Mouse (Mus musculus): ENCODE measurements around the gene Herc3. TPM values are rescaled to one million over a fixed set of nuclear protein-coding genes. Genes with fewer than 3 reads are reported as not detected.

Gene Herc3
- total RNA-seq, 4 experiments from 2014 or later: 136 to 227 (median 220) TPM

DNA sequence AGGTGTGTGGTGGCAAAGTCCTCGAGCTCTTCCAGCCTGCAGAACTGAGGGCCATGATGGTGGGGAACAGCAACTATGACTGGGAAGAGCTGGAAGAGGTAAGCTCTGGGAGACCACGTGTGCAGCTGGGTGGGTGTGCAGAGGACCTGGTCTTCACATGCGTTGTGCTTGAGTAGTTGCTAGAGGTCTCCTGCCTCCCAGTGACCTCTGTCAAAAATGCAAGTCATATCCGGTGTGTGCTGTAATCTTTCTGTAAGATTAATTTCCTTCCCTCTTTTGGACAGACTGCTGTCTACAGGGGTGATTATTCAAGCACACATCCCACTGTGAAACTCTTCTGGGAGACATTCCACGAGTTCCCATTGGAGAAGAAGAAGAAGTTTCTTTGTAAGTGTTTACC is 85.2 kb downstream of the Herc3 start:
- no peak for DNase-seq (ENCODE audit: low spot score in 2 of 2)

DNA sequence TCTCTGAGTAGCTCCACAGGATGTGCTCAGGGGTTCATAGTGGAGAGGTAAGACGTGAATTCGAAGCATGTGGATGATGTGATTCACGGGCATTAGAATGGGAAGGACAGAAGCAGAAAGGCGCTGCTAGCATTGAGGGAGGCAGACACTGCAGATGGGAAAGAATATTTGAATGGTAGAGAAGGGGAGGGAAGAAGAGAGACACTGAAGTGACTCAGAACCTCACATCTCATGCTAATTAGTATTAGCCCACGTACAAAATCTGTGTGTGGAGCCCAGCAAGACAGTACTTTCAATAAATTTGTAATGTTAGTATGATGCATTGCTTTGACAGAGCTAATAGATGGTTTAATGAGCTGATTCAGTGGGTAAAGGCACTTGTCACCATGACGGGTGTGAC is 89.5 kb downstream of the Herc3 start:
- no peak for DNase-seq (ENCODE audit: low spot score in 2 of 2)

DNA sequence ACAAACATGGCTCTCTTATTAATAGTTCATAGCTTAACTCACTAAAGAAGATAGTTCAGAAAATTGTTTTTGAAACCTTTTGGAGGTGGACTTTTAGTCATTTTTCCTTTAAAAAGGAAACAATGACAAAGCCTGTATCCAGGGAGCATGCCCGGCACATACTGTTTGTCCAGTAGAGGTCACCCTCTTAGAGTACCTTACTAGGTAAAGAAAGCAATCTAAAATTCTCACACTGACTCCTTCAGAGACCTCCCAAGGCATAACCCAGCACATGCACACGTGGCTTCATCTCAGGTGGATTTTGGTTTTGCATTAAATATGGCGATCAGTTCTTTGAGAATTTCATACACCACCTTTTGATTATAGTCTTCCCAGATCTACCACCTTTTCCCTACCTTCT is 90.4 kb downstream of the Herc3 start:
- DNase-seq (ENCODE audit: low spot score in 2 of 2): no peak

DNA sequence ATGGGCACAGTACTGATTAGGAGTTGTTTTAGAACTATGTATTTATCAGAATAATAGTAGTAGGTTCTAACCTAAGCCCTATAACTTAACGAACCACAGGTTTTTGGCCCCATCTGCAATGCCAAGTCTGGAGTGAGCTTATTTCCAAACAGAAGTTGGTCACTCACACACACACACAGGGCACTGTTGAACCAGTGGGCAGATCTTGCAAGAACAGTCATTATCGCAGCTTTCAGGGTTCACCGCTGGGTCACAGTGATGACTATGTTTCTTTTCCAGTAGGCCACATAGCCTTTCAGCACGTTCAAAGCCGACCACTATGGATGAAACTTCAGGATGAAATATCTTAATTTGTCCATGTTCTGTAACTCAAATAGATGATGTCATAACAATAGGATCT is 91.2 kb downstream of the Herc3 start:
- DNase-seq (ENCODE audit: low spot score in 2 of 2): no peak

DNA sequence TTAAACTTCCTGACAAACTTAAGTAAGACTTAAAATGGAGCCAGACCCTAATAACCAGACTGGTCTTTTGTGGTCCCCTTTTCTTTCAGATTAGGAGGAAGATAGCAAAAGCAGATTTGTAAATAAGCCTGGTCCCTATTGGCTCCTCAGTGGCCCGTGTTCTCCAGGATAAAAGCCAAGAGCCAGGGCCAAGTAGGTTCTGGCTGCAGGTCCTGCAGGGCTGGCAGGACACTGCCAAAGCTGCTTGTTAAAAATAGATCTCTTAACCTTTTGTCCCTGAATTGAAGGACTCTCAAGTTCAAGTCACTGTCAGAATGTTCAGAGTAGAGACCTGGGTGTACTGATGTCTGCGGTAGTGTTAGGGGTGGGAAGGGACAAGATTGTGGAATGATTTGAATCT is 96.6 kb downstream of the Herc3 start:
- no peak for DNase-seq (ENCODE audit: low spot score in 2 of 2)

DNA sequence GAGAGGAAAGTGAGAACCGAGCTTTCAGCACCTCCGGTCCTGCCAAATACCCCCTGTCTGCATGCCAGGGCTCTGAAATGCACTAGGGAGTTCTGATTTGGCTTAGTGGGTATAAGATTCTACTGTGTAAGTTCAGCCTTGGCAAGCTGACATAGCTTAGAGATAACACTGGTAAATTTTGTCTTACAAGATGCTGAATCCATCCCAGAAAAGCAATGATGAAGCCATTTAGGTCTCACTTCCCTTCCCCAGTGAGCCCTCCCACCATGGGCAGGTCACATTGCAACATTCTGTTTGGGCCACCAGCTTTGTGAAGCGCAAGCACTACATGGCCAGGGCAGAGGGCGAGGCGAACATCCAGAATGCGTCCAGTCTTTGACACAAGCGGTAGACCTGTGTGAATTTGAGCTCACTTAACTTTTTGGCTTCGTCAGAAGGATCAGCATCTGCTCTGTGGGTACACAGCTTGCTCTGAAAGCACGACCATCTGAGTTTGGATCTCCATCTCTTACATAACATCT is 98.7 kb downstream of the Herc3 start:
- peak in 1 of 2 experiments; percentile 35 for DNase-seq (ENCODE audit: low spot score in 2 of 2)

DNA sequence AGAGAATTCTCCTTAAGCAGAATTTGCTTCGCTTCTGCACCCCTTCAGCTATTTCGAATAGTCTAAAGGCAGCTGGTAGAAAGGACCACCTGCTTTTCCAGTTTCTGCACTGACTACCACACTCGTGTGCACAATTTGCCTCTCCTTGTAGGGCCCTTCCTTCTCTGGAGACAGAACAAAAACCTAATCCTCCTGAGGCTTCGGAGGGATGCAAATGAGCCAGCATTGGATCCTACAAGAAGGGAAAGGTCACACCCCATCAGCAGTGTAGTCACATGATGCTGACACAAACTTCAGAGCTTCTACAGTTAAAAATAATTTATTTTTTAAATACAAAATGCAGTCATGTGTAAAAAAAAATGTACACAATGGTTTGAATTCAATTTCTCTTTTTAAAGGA is 99.9 kb downstream of the Herc3 start:
- DNase-seq (ENCODE audit: low spot score in 2 of 2): no peak

DNA sequence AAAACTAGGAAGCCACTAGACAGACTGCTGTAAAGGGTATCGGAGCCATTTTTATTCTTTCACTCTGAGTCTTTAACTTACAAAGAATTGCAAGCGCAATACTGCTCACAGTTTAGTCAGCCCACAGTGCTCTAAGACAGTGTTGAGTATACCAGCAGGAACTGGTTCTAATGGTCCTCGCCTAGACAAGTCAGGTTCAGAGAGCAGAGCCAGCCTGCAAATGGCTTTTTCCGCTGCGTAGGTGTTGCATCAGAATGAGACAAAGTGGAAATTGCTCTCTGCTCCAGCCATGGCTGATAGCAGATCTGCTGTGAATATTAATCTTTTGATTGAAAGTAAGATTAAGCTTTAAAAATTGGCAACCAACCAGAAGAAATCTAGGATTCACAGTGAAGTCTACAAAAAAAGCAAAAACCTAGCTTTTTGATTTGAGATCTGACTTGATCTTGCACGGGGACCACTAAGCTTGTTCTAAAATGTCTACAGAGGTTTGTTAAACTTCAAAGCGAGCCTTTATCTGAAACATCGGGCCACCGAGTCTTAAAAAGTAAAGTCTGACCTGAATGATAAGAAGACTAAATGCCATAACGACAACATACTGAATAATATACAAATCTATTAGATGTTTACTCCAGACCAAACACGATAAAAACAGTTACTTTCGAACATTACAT is 101.4 kb downstream of the Herc3 start:
- DNase-seq (ENCODE audit: low spot score in 2 of 2): peak in 1 of 2 experiments; percentile 35

DNA sequence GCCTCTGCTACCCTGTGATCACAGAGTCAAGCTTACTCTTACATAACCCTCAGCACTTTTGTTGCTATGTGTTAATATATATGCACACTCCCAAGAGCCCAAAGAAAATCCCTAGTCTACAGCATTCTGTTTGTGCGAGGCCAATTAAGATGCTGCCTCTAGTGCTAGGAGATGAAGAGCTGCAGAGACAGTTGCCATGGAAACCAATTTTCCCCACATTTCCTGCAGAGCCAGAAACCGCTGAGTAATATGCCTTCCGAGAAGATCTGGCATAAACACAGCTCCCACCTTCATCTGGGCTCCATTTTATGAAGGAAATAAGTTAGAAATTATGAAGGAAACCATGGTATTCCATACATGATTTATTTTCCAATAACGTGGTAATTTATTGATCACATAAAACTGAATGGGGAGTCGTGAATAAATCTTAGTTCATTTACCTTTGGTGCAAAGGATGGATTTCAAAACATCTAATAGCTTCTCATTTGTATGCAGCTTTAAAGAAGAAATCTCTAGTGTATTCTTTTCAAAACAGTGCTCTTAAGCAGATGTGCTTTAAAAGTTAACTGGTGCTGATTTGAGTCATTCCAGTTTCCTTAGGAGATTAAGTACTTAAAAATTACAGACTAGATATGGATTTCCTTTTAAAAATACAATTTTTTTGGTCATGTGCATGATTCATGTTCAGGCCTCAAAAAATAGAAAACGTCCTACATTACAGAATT is 102.1 kb downstream of the Herc3 start:
- peak; percentile 74 to 88 for DNase-seq (ENCODE audit: low spot score in 2 of 2)

DNA sequence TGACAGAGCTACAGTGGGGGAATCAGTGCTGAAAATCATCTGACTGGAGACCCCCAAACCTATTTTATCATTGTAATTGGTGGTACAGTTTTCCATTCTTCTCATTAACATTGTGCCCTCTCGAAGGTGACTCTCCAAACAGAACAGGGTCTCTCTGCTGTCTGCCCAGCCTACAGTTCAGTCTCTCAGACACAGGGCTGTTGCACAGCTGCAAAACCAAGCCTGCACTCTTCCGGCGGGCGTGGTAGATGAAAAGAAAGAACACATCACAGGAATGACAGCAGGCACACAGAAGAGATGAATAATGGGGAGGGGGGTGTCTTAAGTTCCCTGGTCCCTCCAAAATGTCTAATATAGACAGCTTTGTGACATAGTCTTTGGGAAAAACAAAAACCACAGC is 102.9 kb downstream of the Herc3 start:
- no peak for DNase-seq (ENCODE audit: low spot score in 2 of 2)

DNA sequence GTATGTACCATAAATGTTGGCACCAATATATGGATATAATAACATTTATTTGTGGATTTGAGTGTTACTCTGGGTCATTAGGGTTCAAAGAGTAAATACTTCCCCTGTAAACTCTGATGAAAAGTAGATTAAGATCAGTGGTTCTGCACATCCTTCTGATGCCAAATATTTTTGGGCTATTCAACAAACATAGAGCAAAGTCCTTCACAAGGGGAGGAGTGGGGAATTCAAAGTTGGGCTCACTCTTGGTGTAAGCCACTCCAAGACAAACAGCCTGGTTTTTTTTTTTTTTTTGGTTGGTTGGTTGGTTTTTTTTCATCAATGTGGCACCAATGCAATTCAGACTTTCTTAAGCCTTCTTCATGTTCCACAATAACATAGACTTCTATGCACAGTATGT is 106.5 kb downstream of the Herc3 start:
- no peak for DNase-seq (ENCODE audit: low spot score in 2 of 2)

DNA sequence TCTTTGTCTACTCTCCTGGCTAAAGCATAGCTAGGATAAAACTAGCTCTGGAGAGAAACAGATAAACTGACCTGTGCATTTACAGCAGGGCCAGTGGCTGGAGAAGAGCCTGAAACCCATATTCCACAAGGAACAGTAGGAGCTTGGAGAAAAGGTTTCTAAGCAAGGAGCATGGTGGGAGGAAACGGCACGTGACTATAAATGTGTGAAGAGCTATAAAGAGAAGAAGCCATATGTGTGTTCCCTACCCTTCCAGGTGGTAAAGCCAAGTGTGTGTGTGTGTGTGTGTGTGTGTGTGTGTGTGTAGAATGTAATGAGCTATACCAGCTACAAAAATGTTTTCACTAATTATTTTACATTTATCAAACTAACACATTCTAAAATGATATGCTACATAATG is 111.0 kb downstream of the Herc3 start:
- DNase-seq (ENCODE audit: low spot score in 2 of 2): no peak

DNA sequence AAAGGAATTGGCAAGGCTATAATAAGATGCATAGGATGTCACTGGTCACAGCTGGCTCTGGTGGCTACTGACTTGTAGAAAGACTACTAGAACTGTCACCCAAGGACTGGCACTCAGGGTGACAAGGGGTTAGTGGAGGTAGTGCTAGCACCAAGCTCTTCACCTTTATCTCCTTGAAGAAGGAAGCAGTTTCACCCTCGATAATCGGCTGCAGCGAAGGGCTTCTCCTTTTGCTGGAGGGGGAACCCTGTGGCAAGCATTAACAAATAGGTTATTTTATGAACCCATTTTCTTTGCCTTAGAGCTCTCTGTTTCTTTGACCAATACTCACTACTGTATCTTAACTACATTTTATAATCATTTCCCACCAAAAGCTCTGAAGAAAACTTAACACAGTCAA is 112.7 kb downstream of the Herc3 start:
- DNase-seq (ENCODE audit: low spot score in 2 of 2): no peak

DNA sequence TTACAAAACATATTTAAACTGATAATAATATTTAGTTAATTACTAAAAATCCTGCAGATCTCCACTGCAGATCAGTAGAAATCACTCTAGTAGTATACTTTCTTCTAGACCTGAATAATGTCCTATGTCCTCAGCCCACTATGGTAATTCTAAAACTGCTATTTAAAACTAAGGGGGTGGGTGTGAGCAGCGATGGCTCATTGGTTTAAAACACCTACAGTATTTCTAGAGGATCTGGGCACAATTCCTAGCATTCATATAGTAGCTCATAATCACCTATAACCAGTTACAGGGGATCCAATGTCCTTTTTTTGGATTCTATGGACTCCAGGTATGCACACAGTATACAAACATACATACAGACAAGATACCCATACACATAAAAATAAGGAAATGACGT is 115.0 kb downstream of the Herc3 start:
- no peak for DNase-seq (ENCODE audit: low spot score in 2 of 2)

DNA sequence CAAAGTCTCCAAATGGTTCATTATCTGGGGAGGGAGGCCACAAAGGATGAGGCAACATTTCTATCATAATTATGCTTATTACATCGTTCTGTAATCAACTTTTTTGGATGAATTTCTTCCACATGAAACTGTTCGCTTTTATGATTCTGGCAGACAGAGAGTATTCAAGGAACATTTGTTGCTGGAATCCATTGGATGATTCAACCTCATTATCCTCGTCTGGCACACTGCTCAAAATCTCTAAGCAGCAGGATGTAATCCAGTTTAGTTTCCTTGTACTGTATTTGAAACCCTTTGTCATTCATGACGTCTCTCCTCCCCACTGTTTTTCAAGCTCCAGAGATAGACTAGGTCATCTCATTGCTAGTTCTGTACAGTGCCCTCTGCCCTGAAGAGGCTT is 115.6 kb downstream of the Herc3 start:
- no peak for DNase-seq (ENCODE audit: low spot score in 2 of 2)

DNA sequence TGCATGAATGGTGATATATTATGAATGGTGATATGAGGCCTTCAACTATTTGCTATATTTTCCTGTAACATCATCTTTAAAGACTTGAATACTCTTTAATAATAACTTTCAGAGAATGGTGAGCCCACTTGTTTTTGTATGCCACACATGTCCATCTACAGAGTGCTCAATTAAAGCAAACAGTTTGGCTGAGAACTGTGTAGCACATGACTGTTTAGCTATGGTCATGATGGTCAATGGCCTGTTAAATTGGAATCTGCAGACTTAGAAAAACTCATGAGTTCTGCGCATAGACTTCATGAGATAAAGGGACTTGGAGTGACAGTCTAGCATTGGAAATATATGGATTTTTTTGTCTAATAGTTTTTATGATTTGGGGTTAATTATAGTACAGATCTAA is 119.1 kb downstream of the Herc3 start:
- no peak for DNase-seq (ENCODE audit: low spot score in 2 of 2)

DNA sequence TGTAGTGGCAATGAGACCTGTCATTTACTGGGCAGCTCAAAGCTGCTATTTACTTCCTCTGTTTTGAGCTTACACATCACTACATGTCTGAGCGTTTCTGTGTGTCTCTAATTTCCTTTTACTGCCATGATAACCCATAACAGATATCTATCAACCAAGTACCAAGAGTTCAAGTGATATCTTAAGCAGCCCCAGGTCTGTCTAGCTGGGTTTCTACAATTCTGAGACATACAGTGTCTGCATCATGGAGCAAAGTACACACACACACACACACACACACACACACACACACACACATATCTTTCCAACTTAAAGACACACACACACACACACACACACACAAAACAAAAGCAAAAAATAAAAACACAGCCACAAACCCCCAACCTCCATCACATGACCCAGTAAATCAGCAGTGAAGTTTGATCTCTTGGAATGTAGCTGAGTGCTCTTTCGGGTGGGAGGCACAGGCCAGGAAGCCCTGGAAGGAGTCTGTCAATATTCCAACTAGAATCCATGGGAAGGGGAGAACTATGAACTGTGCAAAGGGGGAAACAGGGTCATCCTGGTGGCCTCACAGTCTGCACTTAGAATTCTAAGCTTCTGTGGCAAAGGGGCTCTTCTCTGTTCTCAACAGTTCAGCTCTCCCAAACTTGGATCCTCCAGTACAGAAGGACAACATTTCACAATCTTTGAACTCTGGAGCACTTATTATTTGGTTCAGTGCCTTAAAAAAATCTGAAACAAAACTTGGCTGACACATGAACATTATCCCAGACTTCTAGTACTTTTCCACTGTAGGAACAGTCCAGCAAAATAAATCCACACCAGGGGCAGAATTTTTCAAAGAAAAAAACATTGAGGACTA is 120.1 kb downstream of the Herc3 start:
- DNase-seq (ENCODE audit: low spot score in 2 of 2): no peak

DNA sequence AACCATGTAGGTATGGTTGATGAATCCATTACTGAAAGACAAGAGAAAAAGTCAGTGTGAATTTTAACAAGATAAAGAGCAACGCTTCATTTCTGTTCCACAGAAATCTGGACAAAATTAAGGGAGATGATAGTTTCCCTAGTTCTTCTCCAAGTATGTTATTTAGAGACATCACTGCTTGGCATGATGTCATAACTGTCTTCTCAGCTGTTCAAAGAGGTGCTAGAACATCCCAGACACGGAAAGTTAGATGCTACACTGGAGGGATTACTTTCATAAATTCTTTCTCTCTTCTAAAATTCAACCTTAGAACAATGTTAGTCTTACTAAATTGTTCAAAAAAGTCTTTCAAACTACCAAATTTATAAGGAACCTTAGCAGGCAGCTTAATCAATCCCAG is 129.3 kb downstream of the Herc3 start:
- DNase-seq (ENCODE audit: low spot score in 2 of 2): no peak

DNA sequence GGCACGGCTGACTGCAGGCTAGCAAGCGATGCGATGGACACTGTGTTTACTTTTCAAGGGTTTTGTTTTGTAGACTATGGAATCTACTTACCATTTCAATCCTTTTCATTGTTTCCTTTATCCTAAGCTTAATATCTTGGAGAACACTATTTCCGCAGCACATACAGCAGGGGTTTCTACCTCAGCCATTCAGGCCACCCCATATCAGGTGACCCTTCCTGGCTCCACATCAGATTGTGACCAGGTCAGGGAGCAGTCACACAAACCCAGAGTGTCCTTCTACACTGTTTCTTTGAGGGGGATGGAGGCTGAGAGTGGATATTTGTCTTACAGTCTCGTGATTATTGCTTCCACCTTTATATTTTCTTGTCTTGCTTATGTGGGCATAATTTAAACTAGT is 131.4 kb downstream of the Herc3 start:
- no peak for DNase-seq (ENCODE audit: low spot score in 2 of 2)

DNA sequence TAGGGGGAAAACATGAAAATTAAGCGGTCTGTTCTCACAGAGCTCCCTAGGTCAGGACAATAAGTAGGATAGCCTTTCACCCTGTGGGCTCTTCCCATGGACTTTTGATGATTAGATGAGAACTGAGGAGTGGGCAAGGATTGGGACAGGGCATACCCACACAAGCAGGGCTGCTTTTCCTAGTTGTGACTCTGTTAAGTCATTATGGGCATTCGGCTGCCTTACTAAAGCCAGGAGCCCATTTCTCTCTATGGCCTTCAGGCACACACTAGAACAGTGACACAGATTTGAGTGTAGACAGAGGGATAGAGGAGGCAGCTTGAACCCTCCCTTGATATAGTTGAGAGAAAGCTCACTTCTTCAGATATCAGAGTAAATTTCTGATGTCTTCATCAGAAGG is 132.8 kb downstream of the Herc3 start:
- DNase-seq (ENCODE audit: low spot score in 2 of 2): no peak

DNA sequence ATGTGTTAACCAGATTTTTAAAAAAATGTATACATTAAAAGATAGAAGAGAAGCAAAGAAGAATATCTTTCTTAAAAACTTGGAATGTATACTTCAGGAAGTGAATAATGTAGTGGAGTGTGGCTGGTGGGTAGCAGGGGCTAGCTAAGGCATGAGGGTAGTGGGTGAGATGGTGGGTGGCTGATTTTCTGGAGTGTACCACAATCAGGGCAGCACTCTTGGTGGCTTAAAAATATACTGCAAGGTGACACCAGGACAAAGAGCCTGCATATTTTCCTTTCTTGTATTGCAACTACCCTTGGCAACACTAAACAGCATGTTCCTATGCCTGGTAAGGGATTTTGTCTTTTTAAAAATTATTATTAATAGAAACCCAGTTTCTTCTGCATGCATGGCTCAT is 133.3 kb downstream of the Herc3 start:
- DNase-seq (ENCODE audit: low spot score in 2 of 2): no peak
